Mouse (Mus musculus): ENCODE results near the gene Grb2. TPM values are rescaled to one million over a fixed set of nuclear protein-coding genes. Genes with fewer than 3 reads are reported as not detected.

Grb2 gene
- polyA plus RNA-seq, 2 experiments from 2014 or later: 28.3 to 34.4 TPM

DNA sequence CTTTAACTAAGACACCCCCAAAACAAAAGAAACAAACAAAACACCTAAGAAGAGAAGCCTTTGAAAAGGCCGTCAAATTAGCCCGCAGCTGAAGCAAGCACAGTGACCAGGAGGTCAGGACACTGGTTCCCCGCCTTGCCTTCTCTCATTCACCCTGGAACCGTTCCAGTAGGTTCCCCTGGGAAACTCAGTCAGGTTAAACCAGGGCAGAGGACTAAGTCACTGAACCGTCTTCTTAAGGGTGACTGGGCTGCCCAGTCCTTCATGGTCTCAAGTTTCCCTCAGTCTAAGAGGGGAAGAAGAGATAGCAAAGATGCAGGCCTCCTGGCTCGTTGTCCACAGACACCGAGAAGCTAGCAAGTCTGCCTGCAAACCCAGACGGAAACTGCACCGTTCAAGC is 82.5 kb downstream of the Grb2 start:
- ATAC-seq: no peak

DNA sequence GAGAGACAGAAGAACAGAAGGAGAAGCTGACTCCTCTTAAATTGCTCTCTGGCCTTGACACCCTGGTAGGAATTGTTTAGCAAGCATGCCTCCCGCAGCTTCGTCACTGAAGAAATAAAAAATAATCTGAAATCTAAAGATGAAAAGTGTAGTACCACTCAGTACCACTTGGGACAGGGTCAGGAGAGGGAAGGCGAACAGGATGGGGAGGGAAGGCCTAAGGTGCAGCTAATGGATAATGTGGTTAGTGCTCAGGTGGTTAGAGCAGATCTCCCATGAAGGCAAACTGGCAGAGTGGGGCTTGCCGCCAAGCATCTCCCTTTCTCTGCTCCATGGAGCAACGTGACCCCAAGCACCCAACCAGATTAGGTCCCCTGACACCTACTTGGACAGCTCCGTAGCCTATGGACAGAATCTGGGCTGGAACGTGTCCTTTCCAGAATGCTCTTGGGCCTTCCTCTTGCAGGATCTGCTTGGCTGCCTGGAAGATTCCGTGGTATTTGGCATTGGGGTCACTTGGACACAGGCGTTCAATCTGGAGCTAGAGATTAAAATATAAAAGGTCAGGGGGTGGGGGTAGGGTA is 84.8 kb downstream of the Grb2 start:
- ATAC-seq: no peak

DNA sequence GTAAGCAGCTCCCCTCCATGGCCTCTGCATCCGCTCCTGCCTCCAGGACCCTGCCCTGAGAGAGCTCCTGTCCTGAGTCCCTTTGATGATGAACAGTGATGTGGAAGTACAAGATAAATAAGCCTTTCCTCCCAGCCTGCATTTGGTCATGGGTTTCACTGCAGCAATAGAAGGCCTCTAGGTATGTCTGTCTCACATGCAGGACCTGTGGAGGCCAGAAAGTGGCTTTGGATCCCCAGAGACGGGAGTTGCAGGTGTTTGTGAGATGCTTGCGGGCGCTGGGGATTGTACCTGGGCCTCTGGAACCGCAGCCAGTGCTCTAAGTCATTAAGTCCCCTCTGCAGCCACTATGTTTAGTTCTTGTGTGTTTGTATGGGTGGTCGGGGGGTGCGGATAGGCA is 88.4 kb downstream of the Grb2 start:
- no peak for ATAC-seq

DNA sequence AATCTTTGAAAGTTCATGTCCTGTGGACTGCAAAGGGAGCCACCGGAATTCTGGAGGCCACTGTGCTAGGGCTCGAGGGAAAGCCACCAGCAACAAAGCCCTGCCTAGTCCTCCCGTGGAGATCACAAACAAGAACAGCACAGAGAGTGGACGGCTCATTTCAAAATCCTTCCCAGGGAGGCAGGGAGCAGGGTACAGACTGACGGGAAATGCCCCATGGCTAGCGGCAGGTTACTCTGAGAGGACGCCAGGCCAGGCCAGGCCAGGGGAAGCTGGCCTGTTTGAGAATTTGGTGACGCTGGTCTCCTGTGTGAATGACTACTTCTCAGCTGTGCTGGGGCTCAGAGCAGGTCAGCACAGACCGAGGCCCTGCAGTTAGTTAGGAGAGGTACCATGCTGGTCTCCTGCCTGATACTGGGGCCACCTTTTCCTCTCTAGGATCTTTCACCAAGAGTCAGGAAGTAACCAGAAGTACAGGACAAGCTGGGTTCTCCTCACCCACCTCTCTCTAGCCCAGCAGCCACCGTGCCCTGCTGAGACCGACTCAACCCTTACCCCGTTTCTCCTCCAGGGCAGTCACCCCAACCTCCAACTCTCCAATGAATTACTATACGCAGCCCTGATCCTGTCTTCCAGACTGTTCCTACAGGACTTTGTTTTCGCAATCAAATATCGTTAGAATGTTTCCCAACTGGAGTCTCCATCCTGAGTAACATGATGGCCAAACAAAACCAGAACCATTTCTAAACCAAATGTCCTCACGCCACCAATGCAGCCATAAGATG is 89.5 kb downstream of the Grb2 start:
- ATAC-seq: no peak

DNA sequence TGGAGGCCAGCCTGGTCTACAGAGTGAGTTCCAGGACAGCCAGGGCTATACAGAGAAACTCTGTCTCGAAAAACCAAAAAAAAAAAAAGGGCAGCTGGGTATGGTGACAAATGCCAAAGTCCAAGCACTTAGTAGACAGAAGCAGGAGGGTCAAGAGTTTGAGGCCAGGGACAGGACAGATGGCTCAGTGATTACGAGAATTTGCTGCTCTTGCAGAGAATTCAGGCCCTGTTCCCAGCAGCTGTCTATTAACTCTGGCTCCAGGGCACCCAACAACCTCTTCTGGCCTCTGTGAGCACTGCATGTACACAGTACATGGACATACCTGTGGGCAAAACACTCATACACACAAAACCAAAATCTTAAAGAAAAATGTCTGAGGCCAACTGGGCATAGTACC is 90.4 kb downstream of the Grb2 start:
- no peak for ATAC-seq

DNA sequence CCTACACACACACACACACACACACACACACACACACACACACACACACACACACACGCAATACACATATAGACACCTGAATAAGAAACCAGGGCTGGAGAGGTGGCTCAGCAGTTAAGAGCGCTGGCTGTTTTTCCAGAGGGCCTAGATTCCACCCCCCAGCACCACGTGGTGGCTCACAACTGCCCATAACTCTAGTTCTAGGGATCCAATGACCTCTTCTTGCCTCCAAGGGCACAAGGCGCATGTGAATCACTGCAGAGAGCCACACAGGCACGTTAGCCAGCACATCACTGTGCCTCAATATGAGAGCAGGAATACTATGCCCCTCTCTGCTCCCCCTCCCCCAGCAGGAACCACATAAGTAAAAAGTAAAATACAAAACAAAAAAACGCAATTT is 91.5 kb downstream of the Grb2 start:
- no peak for ATAC-seq

DNA sequence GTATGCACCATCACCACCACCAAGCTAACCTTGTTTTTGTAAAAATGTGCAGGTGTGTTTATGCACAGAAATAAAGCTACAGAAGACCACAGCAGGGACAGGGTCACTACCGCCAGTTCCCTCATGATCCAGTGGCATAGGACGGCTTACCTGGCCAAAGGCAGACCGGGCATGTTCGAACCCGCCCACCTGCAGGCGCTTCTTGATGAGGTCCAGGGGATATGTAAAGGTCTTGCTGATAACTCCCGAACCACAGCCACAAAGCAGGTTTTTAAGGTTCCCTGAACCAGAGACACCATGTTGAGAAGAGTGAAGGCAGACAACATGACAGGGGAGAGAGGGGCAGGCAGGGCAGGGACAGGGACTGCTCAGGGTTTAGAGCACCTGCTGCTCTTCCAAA is 92.0 kb downstream of the Grb2 start:
- no peak for ATAC-seq

DNA sequence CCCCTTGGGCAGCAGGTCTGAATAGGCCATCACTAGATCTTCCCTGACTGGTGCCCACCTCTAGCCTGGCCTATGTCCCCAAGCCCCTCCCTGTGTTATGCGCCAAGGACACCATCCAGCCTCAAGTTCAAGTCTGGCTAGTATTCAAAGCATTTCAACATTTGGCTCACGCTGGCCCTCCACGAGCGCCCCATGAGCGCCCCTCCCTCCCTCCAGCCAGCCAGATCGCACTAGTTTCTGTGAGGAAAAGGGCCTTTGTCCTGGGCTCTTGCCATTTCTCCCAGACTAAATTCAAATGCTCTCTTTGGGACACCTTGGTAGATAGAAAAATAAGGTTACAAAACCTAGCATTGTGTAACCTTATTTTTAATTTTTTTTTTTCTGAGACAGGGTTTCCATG is 92.5 kb downstream of the Grb2 start:
- no peak for ATAC-seq

DNA sequence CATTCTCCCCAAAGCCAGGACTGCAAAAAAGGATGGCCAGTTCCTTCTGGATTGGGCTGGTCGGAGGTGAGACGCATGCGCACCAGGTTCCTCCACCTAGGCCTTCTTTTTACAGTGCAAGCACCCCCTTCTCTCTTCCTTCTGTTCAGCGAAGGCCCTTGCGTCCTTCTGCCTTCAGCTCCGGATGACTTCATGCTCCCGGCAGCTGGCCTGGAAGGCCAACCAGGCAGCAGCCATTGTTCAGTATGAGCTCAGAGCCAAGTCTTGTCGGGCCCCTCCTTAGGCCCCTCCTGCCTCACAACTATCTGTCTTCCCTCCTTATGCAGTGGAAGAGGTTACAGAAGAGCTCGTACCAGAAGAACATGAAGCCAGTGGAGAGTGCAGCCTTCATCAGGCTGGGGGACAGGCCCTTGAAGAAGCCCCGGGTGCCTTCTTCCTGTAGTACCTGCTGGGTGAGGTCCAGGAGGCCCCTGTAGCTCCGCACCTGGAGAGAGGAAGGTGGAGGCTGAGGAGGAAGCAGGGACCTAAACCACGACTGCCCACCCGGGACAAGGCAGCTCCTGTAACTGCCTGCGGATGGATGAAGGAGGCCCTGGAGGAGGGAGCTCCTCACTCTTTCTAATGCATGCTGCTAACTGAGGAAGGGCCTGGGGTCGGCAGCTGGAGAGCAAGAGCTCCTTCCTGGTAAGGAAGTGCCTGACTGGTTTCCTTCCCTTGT is 93.1 kb downstream of the Grb2 start:
- no peak for ATAC-seq

DNA sequence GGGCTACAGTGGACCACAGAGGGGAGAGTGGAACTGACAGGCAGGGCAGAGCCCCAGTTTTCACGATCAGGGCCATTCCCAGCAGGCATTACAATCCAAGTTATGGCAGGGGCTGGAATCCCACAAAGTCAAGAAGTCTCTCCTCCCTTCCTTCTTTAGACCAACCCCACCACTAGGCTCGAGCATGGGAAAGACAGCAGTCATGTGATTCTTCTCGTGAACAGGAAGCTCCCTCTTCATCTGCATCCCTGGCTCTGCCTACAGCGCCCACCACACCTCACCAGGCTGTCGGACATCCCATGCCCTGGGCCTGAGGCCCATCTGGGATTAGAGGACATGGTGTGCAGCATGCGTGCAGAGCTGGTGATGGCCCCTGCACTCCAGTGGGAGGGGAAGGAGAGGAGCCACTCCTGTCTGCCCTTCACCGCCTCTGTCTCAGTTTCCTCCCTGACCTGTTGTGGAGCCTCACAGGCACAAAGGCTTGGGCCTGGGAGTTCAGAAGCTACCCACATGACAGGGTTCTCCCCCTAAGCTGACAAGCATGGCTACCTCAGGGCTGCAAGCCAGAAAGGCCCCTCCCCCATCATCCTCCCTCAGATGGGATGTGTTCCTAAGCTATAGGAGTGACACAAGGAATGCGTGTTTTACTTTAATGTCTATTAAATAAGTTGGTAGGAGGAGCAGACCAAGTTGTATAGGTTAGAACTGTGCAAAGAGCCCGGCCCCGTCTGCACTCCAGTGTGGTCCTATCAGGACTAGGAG is 93.9 kb downstream of the Grb2 start:
- no peak for ATAC-seq

DNA sequence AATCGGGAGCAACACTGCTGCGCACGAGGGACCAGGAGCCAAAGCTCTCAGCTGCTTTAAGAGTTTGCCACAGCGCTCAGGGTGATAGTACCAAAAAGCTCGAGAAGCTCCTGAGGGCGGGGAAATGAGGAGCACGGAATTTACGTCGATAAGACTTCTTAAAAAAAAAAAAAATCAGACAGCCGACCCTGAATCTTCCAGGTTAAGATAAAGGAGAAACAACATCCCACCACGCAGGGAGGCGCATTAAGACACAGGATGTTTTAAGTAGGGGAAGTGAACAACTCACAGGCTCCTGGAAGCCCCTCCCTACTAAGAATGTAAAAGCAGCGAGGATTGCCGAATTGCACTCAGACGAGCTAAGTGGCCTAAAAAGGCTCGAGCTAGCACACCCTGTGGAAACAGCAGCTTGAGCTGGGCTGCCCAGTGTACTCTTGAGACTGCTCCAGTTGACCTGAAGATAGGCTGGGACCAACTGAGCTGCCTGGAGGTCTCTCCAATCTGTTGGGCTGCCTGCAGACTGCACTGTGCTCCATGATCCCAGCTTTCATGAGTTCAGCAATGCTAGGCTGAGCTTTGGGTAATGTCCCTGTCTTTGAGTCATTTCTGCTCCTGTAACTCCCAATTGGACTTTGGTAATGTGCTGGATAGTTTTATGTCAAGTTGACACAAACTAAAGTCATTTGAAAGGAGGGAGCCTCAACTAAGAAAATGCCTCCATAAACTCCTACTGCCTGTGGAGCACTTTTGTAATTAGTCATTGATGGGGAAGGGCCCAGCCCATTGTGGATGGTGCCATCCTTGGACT is 95.1 kb downstream of the Grb2 start:
- peak; percentile 40 for ATAC-seq

DNA sequence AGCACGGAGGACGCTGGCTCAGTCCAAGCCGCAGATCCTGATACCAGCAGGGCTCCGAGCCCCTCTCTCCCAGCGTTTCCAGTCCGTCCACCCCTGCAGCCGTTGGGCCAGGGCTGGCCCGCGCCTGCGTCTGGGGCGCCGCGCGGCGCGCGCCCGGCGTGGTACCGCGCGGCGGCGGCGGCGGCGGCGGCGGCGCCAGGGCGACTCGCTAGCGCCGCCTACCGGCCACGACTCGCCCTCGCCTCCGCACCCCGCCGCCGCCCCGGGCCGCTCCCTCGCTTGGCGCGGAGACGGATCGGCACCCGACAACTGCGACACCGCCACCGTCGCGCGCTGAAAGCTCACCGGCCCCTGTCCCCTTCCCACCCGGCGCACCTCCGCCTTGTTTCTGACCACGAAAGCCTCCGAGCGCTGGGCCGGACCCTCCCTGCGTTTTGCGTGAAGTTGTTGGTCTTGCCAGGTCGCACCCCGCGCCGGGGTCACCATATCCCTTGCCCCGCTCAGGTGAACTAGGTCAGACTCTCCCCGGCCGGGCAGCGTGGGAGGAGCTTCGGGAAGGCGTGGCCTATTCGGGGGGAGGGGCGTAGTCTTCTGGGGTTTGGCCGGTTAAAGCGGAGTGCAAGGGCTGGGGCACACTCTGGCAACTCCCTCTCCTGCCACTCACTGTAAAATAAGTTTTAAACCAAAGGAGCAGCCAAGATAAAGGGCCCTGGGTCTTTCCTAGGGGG is 95.8 kb downstream of the Grb2 start, which contains the start of gene Mif4gd:
Gene Mif4gd (minus strand): TSS at position 560 of the 728 bp plus-strand sequence.
- peak; percentile 81 for ATAC-seq

DNA sequence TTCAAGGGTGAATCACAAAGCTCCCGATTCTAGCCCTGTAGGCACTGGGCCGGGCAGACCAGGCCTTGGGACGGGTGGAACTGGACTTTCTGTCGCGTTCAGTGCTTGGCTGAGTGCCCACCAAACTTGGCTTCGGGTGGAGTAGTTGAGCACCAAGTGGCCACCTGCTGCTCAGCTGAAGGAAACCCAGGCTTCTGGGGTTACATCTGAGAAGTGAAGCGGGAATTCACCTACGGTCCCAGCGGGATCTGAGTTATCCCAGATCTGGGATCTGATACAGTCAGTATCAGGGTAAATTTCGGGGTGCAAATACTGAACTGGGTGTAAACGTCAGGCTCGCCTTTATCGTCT is 96.4 kb downstream of the Grb2 start:
- no peak for ATAC-seq

DNA sequence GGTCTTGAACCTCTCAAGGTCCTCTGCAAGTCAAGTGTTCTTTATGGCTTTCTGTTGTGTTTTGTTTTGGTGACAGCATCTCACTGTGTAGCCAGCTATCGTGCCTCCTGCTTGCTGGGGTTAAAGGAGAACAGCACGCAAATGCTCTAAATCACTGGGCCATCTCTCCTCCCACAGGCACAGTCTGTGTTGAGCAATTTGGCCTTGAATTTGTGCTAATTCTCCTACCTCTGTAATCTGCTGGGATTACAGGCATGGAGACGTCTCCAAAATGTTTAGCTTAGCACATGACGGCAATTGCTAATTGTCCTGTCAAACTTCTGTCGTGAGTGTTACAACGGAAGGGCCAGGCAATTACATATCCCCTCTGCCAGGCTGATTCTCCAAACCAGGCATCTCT is 97.2 kb downstream of the Grb2 start:
- ATAC-seq: no peak

DNA sequence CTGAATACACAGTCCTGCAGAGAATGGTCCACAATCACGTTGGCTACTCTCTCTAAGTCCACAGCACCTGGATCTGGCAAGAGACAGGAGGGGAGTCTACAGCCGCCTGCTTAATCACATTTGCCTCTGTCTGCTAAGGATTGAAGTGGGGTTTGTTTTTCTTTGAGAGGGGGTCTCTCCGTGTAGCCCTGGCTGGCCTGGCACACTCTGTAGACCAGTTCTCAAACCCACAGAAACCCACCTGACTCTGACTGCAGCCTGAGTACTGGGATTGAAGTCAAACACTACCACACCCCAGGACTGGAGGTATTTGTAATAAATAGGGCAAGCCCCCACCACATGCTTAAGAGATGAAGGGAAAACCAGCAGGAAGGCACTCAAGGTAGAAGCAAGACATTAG is 98.8 kb downstream of the Grb2 start:
- ATAC-seq: no peak

DNA sequence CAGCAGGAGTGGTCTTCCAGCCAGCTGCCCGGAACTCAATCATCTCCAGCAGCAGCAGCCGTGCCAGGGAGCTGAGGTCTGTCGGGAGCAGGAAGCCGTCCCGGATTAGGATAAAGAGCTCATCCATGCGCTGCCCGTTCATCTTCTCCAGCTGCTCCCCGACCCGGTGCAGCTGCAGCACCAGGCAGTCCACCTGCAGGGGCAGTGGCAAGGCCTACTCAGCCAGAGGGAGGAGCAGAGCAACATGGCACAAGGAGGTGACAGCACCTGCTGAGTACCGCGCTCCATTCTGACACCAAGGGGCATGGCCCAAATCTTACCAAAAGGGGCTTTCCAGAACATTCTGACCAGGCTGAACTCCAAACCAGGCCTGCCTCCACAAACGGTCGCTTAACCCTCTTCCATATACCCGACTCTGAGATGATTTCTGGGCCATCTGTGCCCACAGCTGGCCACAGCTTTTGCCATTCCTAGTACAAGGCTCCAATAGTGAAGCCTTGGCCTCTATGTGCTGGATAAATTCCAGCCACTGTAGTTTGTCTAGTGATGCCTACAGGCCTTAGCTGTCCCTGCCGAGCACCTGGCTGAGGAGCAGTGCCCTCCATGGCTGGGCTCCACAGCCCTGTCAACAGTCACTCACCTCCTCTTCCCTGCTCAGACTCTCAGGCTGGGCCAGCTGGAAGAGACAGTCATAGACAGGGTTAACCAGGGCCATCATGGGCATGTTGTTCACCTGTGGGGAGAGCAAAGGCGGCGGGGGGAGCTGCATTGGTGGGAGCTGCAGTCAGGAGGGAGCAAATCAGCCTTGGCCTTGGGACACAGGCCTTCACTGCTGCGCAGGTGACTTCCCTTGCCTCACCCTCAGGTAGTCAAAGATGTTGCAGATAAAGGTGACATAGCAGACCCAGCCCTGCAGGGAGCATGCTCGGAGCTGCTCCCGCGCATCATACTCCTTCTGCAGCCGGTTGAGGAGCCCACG is 99.7 kb downstream of the Grb2 start:
- no peak for ATAC-seq

DNA sequence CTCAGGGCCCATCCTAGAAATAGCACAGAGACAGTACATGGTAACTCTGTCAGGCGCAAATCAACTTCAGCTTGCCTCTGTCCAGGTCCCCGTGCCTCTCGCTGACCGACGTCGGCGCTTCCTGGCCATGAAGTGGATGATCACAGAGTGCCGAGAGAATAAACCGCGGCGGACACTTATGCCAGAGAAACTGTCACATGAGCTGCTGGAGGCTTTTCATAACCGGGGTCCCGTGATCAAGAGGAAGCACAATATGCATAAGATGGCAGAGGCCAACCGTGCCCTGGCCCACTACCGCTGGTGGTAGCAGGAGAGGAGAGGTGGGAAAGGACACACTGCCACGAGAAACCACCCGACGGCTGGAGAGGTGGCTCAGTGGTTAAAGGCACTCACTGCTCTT is 101.7 kb downstream of the Grb2 start:
- ATAC-seq: no peak

DNA sequence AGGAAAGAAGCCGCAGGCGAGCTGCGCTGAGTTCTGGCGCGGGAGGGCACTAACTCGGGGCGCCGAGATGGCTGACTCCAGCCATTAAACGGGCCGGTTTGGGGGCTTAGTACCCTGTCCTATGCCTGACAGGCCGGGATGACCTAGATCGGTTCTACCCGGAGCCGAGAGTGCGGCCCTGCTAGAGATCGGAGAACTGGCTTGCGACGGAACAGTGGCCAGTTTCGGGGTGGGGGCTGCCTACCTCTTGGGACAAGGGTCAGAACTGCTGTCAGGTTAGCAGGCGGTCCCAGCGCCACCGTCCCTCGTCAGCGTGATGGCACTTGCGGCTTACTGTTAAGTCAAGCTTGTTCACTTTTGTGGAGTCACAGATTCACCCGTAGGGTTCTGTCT is 104.1 kb downstream of the Grb2 start:
- ATAC-seq: no peak

DNA sequence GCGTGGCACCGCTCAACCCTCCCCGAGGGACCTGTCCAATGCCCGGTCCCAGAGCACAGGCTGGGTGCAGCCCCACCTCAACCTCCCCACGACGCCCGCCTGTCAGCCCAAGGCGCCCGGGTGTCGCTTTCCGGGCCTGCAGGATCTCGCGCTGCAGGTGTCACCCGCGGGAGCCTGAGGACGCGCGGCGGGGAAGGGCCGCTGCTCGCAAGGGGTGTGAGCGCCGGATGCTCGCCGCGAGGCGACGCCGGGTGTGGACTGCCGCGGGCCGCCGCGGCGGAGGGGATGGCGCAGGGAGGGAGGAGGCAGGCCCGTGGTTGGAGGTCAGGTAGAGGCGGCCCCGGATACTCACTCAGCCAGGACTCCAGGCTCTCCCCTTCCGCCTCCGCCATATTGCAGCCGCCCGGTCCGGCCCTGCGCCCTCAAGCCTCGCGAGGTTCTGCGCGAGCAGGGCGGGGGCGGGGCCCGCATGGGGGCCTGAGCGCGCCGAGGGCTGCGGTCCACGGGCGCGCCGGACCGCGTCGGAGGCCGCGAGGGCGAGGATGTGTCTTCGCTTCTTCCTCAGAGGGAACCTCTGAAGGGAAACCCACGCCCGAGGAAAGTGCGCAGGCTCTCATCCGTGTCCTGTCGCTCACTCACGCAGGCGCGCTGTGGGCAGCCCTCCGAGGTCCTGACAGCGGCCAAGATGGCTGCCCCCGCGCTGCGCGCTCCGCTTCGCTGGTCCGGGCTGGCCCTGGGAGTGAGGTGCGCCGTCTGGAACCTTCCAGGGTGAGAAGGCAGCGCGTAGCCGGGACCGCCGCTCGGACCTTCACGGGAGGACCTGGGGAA is 104.7 kb downstream of the Grb2 start, which contains the start of the genes Mrps7 and Gga3:
Gene Mrps7 (plus strand): TSS at position 450 of the 828 bp plus-strand sequence.
Gene Gga3 (minus strand): TSS at position 576 of the 828 bp plus-strand sequence.
- ATAC-seq: peak; percentile 92
